Mouse (Mus musculus) B cell, adult 67 days (primary cell): ENCODE data around the gene Gm36864. TPM values are rescaled to one million over a fixed set of nuclear protein-coding genes. Genes with fewer than 3 reads are reported as not detected.

Source experiments
- total RNA-seq, 2 experiments: library from RNA; stranded (reverse); gene quantifications; 4 replicates each; pipeline ENCODE4 v1.2.4; 2023

Gene Gm36864
- not detected for total RNA-seq

DNA sequence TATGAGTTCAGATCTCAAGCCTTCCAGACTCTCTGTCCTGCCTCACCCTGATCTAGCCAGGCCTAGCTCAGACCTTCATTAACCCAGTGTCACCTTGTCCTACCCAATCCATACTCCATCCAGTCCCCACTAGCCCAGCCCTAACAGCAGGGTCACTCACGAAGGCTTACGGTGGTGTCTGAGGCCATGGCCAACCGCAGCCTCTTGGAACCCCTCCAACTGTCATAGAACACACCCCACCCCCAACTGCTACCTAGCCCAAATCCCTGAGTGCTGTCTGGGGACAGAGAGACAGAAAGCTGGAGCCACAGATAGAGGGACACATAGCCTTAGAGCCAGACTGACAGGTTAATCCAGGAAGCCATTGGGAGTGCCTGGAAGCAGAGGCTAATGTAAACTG lies at the start of gene Gm36864:
Gene Gm36864 (plus strand): TSS at position 269 of the 400 bp plus-strand sequence.

DNA sequence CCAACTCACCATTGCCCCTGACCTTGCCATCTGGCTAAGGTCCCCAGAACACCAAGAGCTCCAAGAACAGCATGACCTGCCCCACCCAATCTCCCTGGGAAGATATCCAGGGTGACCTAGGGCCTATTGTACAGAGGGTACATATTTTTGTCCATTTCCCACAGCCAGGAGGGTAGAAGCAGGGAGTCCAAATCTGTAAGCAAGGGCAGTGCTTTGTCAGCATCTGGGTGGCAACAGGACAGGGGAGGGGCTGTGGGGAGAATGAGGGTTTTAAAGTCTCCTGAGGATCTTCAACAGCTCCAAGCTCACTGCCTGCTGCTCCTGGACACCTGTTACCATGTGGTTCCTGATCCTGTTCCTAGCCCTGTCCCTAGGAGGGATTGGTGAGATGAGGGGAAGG lies 48.0 kb upstream of the Gm36864 start, which contains the start of gene Klk1b24:
Gene Klk1b24 (plus strand): TSS at position 301 of the 400 bp plus-strand sequence.

DNA sequence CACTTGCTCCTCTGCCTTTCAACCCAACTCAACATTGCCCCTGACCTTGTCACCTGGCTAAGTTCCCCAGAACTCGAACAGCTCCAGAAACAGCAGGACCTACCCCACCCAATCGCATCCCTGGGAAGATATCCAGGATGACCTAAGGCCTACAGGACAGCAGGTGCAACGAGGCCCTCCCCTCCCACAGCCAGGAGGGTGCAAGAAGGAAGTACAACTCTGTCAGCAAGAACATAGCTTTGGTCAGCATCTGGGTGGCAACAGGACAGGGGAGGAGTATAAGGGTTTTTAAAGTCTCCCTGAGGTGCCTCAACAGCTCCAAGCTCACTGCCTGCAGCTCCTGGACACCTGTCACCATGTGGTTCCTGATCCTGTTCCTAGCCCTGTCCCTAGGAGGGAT lies 38.1 kb upstream of the Gm36864 start, which contains the start of gene Klk1b3:
Gene Klk1b3 (plus strand): TSS at position 301 of the 400 bp plus-strand sequence.

DNA sequence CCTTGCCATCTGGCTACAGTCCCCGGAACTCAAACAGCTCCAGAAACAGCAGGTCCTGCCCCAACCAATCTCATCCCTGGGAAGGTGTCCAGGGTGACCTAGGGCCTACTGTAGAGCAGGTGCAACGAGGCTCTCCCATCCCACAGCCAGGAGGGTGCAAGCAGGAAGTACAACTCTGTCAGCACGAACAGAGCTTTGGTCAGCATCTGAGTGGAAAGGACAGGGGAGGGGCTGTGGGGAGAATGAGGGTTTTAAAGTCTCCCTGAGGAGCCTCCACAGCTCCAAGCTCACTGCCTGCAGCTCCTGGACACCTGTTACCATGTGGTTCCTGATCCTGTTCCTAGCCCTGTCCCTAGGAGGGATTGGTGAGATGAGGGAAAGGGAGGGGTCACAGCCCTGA lies 28.8 kb upstream of the Gm36864 start, which contains the start of gene Klk1b4:
Gene Klk1b4 (plus strand): TSS at position 301 of the 400 bp plus-strand sequence.

DNA sequence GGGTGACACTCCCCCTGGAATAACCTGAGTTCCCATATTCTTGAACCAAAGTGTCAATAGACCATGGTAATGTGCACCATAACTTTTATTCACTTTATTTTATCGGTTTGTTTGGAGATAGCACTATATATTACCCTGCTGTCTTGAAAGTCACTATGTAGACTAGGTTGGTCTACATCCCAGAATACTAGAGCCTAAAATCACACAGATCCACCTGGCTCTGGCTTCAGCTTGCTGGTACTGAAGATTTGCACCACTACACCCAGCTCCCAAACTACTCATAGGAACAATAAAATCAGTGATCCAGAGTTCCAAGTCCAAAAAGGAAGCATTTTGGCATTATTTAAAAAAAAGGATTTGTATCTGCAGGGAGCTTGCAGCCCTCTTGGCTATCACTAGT lies 20.3 kb upstream of the Gm36864 start, which contains the start of gene Klk1b5:
Gene Klk1b5 (plus strand): TSS at position 301 of the 400 bp plus-strand sequence.

DNA sequence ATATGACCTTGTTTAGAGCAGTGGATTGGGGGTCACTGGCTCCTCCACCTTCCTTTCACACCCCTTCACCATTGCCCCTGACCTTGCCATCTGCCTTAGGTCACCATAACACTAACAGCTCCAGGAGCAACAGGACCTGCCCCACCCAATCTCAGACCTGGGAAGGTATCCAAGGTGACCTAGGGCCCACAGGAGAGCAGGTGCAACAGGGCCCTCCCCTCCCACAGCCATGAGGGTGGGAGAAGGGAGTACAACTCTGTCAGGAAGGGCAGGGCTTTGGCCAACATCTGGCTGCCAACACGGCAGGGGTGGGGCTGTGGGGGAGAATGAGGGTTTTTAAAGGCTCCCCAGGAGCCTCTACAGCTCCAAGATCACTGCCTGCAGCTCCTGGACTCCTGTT lies 10.9 kb upstream of the Gm36864 start, which contains the start of gene Klk1:
Gene Klk1 (plus strand): TSS at position 285 of the 400 bp plus-strand sequence.

GRCm38 (mm10) chr7:44246055-44246983 lies 10.3 kb downstream of the Gm36864 start, which contains the start of the genes 1700028J19Rik and 2410002F23Rik:
Gene 1700028J19Rik, minus strand, starts transcription at chr7:44246695.
Gene 2410002F23Rik, plus strand, starts transcription at chr7:44246722.

GRCm38 (mm10) chr7:44257278-44257677 lies 21.3 kb downstream of the Gm36864 start, which contains the start of gene Acp4:
Gene Acp4, minus strand, starts transcription at chr7:44257378.

GRCm38 (mm10) chr7:44261147-44261546 lies 25.2 kb downstream of the Gm36864 start, which contains the start of gene Gm15517:
Gene Gm15517, plus strand, starts transcription at chr7:44261447.

Other genes starting within 250 kb of the Gm36864 start
- gene Klk1b11, start 240.3 kb upstream of the Gm36864 start, total RNA-seq: not detected
- not detected for gene Klk1b26, start 224.0 kb upstream of the Gm36864 start, total RNA-seq
- not detected for gene Klk1b27, start 183.9 kb upstream of the Gm36864 start, total RNA-seq
- gene Klk1b21, start 133.8 kb upstream of the Gm36864 start, total RNA-seq: not detected
- not detected for gene Klk1b22, start 123.5 kb upstream of the Gm36864 start, total RNA-seq
- gene Klk1b16, start 99.4 kb upstream of the Gm36864 start, total RNA-seq: not detected
- gene Klk1b24, start 47.9 kb upstream of the Gm36864 start, total RNA-seq: not detected
- gene Klk1b3, start 38.0 kb upstream of the Gm36864 start, total RNA-seq: not detected
- not detected for gene Klk1b4, start 28.7 kb upstream of the Gm36864 start, total RNA-seq
- not detected for gene Klk1b5, start 20.2 kb upstream of the Gm36864 start, total RNA-seq
- gene Klk1, start 10.8 kb upstream of the Gm36864 start, total RNA-seq: not detected
- gene 1700028J19Rik, start 10.5 kb downstream of the Gm36864 start, total RNA-seq: 1 to 10 TPM; 1.8 to 2.2 TPM
- 100 to 1,000 TPM; 154 to 171 TPM for gene 2410002F23Rik, start 10.5 kb downstream of the Gm36864 start, total RNA-seq
- gene Acp4, start 21.2 kb downstream of the Gm36864 start, total RNA-seq: not detected
- gene Gm15517, start 25.3 kb downstream of the Gm36864 start, total RNA-seq: not detected
- gene Clec11a, start 70.7 kb downstream of the Gm36864 start, total RNA-seq: 1 to 10 TPM; 1.2 to 1.7 TPM
- 10 to 100 TPM; 38.5 to 52.4 TPM for gene Shank1, start 74.1 kb downstream of the Gm36864 start, total RNA-seq
- not detected for gene Syt3, start 147.9 kb downstream of the Gm36864 start, total RNA-seq
- 1 to 10 TPM in 1 of 2 experiments, not detected in 1; 1.1 TPM for gene 1700008O03Rik, start 149.6 kb downstream of the Gm36864 start, total RNA-seq
- gene Lrrc4b, start 192.8 kb downstream of the Gm36864 start, total RNA-seq: not detected
- not detected for gene Aspdh, start 229.2 kb downstream of the Gm36864 start, total RNA-seq
- 10 to 100 TPM; 57.1 to 67.4 TPM for gene Josd2, start 231.8 kb downstream of the Gm36864 start, total RNA-seq